Mouse (Mus musculus) embryo, embryonic 11.5 days (tissue): ENCODE measurements around the gene Slc38a9.
"Not testable (repeated sequence)": the region's sequence is repeated elsewhere in the genome, so short reads cannot be mapped to it uniquely, and the experiment has no call there.

Experiments
- DNase-seq: peaks from one replicate; pipeline ENCODE4 v3.0.0-alpha.2; 2012; ENCODE audit warnings: low read depth, low spot score

The Slc38a9 gene

DNA sequence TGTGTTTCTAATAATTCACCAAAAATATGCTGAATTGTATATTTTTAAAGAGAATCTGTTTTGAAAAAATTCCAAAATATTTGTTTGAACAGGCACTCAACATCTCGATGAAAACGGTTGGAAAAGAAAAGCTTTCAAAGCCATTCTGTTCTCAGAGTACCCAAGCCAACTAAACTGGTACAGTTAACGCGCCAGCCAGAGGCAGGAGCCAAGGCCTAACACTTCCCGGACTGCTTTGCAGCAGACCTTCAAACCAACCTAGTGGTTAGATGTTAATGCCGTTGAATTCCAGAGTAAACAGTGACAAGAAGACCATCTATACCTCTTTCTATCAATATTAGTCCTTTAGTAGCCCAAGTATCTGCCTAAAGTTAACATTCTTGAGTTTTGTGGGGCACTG is 23.4 kb downstream of the Slc38a9 start:
- no peak for DNase-seq

DNA sequence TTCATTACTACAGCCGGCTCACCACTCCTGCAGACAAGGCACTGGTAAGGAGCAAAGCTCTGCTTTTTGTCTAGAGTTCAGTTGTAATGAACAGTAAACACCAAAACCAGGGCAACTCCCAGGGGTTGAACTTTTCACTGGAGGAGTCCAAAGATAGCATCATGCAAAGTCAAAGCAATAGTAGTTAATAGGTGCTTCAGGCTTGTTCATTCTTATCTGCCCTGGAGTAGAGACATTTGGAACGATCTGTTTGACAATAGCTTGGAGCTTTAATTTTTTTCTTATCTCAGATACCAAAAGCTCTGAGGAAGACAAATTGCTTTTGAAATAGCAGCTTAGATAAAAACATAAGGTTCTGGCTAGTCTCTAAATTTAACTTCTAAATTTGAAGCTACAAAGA is 25.6 kb downstream of the Slc38a9 start:
- DNase-seq, result no peak

DNA sequence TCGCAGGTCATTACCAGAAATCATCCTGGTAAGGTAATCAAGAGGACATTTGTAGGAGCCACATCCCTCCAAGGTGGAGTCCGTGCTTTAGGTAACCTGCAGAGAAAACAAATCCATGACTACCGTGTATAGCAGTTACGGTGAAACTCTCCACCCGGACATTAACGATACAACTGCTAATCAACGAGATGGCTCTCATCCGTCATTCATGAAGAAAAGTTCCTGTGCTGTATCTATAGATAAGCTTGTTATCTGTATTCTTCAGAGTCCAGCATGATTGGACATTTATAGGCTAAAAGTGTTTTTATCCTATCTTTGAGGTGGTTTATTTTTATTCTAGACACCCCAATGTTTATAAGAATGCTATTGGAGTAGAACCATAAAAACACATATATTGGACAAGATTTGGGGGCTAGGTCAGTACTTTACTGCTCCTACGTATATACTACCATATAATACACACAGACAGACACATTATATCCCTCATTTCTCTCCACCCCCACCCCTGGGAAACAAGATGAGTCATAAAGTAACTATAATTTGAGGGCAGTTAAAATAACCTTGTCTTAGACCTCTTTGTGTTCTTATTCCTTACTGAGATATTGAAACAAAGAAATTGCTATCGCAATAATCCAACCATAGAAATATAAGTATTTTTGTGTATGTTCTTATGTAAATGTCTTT is 32.5 kb downstream of the Slc38a9 start:
- no peak for DNase-seq

DNA sequence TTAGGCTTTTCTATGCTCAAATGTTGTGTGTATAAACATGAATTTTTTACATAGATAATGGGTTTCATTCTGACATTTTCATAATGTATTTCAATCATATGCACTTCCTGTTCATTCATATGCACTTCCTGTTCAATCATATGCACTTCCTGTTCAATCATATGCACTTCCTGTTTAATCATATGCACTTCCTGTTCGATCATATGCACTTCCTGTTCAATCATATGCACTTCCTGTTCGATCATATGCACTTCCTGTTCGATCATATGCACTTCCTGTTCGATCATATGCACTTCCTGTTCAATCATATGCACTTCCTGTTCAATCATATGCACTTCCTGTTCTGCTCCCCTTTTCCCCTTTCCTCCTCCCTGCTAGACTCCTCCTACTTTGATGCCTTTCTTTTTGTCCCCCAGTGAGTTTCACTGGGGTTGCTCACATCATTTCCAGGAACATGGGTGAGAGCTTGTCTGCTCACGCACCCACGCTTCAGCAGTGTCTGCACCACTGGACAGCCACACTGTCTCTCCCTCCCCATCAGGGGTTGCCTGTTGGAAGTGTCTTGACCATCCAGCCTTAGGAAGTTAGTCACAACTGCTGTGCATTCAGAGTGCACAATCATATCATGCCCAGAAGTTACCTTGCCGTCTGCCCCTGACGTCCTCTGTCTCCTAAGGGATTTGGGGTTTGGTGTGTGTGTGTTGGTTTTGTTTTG is 35.1 kb downstream of the Slc38a9 start:
- DNase-seq, result no peak

DNA sequence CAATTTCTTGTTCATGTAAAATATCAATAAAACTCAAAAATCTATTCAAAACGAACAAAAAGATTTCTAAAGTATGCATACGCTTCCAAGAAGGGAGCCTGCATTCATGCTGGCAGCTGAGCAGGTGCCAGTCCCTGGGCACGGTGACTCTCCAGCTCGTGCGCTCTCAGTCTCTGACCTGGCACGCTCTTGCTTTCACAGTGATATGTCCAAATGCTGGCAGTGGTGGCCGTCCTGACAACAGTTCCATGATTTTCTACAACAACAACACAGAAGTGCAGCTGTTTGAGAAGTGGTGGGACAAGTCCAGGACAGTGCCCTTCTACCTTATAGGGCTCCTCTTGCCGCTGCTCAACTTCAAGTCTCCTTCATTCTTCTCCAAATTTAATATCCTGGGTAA is 40.7 kb downstream of the Slc38a9 start:
- no peak for DNase-seq

DNA sequence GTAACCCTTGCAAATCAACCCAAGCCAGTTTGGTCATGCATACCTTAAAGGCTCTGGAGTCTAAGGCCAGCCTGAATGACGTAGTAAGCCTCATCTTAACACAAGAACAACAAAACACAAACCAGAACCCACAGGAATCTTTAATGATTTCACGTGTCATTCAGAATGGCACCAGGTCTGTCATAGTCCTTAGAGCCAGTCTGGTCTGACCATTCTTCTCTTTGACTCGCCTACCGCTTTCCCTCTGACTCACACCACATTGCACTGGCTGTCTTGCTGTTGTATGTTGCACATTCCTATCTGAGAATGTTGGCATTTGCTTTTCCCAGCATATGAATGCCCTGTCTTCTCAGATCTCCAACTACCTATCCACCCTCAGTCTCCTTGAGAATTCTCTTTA is 45.8 kb downstream of the Slc38a9 start:
- DNase-seq, result no peak

DNA sequence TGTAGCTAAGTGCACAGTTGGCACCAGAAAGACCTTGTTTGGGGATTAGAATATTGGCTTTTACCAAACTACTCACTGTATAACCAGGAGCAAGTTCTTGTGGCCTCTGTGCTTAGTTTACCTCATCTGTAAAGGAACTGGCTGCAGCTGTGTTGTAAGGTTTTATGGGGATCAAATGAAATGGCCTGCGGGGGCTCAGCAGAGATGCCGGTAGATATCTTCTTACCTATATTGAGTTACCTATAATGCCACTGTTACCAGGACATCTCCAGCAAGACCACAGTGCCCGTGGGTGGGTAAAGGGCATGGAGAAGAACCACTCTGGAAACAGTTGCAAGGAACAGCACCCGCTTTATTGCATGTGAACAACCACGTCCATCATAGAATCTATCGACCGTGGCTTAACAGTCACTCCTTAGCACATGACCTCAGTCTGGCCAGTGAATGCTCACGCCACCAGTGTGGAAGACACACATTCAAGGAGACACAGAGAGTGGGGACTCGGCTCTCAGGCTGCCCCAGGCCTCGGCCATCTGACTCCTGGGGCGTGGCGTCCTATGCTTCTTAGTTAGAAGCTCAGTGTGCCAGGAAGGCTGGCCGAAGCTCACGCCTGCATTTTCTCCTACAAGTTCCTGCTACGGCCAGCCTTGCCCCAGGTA is 59.7 kb downstream of the Slc38a9 start:
- no peak for DNase-seq

DNA sequence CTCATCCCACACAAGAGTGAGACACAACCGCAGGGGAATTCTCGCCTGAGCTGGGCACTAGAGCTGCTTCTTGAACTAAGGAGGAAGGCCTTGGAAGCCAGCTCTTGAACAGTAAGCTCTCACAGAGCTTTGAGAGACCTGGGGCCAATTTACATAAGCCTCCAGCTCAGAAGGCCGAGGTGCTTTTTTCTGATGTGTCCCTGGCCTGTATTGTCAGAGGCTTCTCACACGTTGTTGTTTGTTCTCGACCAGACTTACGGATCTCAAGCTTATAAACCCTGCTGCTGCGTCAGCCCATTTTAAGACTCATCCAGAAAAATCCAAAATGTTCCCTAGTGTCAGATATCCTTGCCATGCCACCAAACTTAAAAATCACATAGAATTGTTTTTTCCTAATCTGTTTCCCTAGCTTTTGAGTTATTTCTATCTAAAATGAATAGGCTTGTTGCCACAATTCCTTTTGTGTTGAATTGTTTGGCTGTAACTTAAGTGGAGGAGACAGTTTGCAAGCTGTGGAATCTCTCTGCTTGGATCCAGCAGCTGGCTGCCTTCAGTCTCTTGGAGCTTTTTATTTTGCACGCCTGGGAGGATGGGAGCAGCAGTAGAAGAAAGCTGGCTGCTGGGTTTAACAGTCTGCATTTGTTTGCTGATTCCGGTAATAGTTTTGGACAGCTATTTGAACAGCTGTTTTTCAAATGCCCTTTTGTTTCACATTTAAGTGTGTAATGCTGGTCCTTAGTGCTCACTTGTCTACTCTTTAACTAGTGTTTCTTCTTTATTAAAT is 61.6 kb downstream of the Slc38a9 start:
- no peak for DNase-seq

DNA sequence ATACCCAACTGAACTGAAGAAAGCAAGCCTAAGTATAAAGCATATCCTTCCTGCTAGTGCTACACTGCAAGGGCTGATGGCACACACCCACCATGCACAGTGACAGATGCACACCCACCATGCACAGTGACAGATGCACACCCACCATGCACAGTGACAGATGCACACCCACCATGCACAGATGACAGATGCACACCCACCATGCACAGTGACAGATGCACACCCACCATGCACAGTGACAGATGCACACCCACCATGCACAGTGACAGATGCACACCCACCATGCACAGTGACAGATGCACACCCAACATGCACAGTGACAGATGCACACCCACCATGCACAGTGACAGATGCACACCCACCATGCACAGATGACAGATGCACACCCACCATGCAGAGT is 63.7 kb downstream of the Slc38a9 start:
- DNase-seq, result not testable (repeated sequence)

DNA sequence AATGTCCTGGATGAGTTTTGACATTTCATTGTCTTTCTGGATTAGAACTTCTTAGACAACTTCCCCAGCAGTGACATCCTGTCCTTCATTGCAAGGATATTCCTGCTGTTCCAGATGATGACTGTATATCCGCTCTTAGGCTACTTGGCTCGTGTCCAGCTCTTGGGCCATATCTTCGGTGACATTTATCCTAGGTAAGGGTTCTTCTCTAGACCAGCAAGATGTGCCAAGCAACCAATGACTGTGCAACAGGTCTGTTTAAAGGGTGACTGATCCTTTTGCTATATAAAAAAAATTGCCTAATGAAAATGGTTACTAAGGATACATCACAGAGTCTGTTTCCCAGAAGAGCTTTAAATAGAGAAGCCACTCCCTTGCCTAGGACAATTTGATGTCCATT is 65.5 kb downstream of the Slc38a9 start:
- DNase-seq, result no peak

DNA sequence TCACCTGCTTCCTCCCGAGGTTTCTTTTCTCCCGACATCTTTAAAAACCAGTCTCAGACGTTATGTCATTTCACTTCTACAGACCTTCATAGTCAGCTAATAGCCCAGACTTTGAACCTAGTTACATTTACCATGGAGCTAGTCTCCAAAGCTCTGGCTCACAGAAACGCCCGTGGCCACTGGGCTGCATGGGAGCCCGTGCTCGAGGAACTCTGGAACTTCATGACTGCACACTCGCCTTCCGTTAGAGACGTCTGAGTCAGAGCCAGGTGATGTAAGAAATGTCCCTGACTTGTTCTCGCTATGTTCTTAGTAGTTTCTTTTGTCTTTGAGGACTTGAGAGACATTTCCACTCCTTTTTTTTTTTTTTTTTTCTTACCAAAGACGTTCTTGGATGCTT is 72.8 kb downstream of the Slc38a9 start:
- no peak for DNase-seq

DNA sequence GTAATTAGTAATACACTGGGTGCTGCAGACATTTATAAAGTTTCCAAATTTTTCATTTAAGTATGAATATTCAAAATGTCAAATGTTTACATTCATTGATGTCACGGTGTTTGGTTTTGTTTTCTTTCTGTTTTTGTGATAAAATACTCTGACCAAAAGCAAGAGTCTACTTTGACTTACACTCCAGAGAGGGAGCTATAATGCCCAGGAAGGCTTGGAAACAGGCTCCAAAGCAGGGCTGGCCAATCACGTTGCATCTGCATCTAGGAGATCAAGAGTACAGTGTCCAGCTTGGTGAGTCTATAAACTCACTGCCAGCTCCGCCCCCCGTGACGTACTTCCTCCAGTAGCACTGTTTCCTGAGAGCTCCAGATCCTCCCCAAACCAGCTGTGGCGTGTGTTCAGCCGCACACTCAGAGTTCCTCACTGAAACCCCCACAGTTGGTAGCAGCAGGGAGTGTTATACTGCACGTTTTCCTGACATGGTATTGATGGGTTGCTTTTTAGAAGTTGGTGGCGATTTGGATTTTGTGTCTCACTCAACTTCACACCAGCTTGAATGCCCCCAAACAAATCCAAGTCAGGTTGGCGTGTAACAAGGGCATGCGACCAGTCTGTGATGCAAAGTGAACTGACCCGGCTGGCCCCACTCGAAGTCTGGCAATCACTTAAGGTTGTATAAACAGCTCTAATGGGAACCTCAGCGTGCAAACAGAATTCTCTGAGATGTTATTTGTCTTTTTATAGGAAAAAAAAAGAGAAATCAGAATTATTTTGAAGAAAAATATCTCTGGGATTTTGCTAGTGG is 74.6 kb downstream of the Slc38a9 start:
- no peak for DNase-seq

DNA sequence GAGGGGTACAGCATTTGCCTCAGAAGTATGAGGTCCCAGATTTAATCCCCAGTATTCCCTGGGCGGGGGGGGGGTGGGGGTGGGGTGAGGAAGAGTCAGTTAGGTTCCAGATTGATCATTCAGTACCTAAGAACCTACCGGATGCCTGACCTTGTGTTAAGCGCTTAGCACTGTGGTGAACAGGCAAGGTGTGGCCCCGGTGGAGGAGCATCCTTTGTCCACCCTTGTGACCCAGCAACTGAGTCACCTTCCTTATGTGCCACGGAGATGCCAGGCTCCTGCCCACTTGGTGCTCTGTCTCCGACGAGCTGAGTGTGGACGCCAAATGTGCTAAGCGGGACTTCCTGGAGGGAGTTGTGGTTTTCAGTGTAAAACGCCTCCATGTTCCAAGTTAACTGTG is 75.9 kb downstream of the Slc38a9 start:
- no peak for DNase-seq

DNA sequence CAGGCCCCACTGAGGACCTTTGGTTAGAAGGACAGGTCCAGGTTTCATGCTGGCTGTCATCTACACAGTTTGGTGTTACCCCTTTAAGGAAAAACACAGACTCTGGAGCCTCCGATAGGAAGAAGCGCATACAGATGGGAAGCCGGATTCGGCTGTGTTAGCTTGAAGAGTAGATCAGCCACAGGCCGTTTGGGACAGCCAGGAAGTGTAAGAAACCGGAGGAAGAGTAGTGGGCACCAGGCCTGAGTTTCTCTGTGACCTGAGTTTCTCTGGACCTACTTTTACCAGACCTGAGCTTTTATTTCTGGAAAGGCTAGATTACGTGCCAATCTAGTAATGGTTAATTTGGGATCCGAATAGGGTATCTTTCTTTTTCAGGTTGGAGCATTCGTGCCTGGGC is 76.6 kb downstream of the Slc38a9 start:
- no peak for DNase-seq

DNA sequence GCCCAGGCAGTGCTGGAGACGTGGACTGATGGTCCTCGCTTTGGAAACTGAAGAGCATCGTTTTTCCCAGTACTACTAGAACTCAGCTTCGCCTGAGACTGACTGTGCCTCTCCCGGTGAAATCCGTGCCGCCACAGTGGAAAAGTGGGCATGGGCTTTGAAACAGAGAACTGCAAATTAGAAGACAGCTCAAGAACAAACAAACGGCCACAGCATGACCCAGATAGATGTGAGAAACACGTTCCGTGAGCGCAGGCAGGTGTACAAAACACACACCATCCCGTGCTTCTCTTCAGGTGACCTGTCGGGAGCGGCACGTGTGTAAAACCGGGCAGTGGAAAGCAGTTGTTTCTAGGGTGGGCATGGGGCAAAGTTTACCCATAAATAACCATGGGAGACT is 77.5 kb downstream of the Slc38a9 start:
- DNase-seq, result no peak

DNA sequence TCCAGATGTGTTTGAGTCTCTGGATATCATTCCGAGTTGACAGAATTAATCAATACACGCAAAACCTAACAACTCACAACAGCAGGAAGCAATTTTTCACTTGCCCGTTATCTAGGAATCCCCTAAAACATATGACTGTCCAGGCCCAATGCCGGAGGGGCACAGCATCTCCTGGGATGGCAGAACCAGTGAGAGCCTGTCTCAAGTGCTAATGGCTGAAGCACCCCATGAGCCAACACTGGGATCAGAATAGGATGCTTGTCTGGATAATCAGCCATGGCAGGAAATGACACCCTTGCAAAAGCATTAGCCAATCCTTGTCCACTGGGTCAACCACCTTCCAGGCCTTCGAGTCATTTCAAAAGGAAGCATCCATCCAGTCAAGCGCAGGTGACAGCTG is 79.5 kb downstream of the Slc38a9 start:
- no peak for DNase-seq

DNA sequence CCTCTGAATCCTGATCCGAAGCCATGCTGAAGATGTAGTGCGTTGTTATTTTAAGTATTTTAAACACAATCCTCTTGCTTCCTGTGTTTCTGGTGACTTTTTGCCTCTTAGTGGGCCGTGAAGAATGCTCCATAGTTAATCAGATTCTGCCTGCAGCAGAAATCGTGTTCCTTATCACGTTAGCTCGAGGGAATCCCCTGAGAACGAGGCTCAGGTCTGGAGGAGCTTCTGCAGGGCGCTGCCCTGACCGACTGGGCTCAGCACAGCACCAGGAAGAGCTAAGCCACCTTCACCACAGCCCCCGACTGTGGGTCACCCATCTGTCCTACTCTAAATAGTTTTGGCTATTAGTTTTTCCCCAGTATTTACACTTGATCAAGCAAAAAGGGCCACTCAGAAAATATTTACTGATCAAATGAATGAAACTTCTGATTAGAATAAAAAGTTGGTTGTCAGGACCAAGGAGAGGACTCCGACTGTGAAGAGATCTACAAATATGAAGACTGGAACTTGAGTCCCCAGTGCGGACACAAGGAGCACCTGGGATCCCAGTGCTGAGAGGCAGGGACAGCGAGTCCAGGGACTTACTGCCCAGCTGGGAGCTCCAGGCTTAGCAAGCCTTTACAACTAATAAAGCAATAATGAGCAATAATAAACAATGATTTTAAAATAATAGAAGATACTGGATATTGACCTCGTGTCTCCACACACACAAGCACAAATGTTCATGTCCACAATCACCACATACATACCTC is 81.7 kb downstream of the Slc38a9 start:
- DNase-seq, result no peak

DNA sequence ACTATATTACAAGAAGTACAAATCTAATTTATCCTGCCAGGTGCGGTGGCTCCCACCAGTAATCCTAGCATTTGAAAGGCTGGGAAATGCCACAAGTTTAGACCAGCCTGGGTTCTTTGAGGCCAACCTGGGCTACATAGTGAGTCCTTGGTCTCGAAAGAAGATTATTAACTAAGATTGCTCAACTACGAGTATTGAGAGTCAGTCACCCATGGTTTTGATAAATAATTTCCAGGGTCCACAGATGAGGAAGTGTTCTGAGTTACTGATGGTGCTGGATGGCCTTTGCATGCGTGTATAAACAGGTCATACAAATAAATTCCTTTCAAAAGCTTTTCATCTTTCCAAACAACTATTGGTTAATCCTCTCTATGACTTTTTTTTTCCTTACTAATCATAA is 83.1 kb downstream of the Slc38a9 start:
- no peak for DNase-seq

DNA sequence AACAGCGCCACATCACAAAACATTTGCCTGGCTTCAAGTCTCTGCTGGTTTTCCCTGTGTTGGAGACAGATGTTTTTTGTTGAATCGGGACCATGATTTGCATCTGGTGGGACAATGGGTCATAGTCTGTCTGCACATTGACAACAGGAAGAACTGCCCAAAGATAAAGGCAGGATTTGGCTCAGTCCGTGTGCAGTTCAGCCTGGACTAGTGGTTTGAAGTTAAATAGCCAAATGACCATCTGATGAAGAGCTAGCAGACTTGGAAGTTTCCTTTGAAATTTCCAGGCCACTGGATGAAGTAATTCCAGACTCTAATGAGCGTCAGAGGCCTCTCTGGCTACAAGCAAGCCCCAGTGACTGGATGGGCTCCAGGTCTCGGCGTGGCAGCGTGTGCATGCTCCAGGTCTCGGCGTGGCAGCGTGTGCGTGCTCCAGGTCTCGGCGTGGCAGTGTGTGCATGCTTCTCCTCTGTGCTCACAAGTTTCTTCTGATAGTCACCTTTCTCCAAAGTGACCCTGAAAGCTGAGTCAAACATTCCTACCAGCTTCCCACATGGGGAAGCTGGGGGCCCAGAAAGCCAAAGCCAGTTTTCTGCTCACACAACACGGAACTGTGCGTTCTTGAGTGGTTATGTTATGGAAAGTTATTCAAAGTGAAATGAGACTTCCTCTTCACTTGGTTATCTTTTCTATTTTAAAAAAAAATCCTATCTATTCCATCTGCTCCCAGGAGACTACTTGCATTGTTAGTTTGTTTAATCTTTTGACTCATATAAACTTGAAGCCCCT is 83.7 kb downstream of the Slc38a9 start:
- DNase-seq, result no peak
